Mouse (Mus musculus): Measurements from ENCODE around the gene Nek10. TPM values are rescaled to one million over a fixed set of nuclear protein-coding genes. Genes with fewer than 3 reads are reported as not detected.

Nek10 gene
- 0.63 TPM for polyA plus RNA-seq (2014; fragmentation: Illumina TruSeq; extraction: RNeasy Lipid Tissue Mini Kit (QIAGEN cat#74804); ENCODE audit: low replicate concordance)

GRCm38 (mm10) chr14:14803115-14803514, at the start of gene Nek10:
Nek10 (plus strand) TSS chr14:14803415.

Other genes starting within 250 kb of the Nek10 start
- 300 TPM for gene Slc4a7, start 101.1 kb upstream of the Nek10 start, polyA plus RNA-seq (2014; fragmentation: Illumina TruSeq; extraction: RNeasy Lipid Tissue Mini Kit (QIAGEN cat#74804); ENCODE audit: low replicate concordance)

Data from small intestine, adult 10 weeks (tissue).